Mouse (Mus musculus) embryo, embryonic 10 days (tissue): ENCODE results near the gene Rest.

Experiments
- DNase-seq: peaks from one replicate; pipeline ENCODE4 v3.0.0-alpha.2; 2015; ENCODE audit warnings: low spot score

Gene Rest

DNA sequence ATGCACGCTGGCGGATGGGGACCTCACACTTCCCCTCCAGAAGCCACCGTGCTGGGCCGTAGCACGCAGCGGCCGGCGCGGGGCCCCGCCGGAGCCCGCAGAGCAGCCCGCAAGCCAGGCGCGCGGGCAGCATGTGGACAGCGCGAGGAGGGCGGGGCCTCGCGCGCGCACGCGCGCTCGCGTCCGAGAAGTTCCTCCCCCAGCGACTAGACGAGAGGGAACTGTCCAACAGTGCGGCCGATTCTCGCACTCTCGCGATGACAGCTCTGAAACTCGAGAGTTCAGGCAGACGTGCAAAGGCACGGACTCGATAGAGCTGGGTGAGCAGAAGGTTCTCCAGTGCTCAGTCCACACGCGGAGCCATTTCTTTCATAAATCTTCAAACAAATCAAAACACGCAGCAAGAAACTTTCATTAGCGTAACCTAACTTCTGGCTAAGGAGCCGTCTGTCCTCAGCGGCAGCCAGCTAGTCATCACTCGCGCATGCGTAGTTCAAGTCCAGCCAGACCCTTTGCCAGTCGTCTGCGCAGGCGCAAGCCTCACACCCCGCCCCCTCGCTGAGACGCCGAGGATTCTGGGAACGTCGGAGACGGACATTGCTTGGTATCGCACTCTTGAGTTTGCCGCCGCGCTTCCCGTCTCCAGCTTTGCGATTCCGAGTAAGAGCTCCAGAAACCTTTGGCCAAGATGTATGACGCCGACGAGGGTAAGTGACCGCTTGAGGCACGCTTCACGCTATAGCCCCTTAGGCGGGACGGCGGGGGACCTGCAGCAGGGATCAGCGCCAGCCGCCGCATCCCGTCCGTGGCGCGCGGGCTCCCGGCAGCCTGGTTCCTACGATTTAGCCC is 44.9 kb downstream of the Rest start, which contains the start of the genes Noa1 and Polr2b:
Gene Noa1 (minus strand): TSS at position 161 of the 849 bp plus-strand sequence.
Gene Polr2b (plus strand): TSS at position 224 of the 849 bp plus-strand sequence.
- DNase-seq, result peak; percentile 99

DNA sequence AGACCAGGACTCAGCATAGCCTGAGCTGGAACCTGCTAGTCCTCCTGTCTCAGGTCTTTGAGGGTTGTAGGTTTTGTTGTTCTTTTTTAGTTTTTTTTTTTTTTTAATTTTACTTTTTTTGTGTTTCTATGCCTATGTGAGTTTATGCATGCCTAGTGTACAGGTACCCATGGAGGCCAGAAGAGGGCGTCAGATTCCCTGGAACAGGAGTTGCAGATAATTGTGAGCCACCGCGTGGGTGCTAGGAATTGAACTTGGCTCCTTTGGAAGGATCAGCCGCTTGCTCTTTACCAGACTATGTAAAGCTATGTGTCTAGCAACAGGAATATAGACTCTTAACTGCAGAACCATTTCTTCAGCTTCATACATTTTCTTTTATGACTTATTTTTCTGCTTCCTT is 48.9 kb downstream of the Rest start:
- no peak for DNase-seq

DNA sequence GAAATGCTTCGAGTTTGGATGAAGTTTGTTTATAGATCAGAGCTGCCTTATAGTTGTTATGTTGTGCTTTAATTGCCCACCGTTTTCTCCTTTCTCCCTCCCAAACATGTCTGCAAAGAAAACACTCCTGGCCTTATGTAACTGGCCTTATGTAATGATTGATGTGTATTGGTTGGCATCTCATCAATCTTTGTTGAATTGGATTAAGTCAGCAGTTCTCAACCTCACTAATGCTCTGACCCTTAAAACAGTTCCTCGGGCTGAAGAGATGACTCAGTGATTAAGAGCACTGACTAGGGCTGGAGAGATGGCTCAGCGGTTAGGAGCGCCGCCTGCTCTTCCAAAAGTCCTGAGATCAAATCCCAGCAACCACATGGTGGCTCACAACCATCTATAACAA is 49.7 kb downstream of the Rest start:
- no peak for DNase-seq

DNA sequence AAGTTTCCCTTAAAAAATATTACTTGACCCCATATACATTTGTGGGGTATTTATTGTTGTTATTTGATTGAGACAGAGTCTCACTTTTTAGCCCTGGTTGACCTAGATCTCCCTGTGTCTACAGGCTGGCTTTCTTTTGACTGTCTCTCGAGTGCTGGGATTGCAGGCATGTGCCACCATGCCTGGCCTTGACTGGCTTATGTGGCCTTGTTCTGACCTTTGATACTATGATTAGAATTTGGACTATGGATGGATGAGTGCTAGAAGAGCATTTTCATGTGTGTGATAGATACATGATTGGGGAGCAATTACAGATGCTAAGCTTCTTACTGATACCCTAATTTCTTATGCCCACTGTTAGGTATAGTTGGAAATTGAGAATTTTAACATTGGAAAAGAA is 59.6 kb downstream of the Rest start:
- DNase-seq, result no peak

DNA sequence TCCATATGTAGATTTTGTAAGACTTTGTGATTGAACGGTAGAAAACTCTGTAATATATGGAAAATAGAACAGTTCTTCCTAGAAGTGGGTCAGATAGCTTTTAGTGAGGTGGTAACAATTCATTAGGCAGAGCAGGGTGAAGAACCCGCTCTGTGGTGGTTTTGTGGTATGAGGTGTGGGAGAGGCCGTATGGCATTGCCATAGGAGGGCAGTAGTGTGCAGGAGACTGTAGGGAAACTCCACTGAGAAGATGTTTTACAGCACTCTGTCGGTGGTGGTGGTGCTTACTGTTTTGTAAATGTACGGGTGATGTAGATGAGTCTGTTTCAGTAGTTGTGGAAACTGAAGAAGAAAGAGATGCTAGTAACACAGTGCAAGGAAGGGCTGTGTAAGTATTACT is 64.9 kb downstream of the Rest start:
- no peak for DNase-seq
